Mouse (Mus musculus) heart, postnatal 0 days (tissue): ENCODE results near the gene Map2k6. TPM values are rescaled to one million over a fixed set of nuclear protein-coding genes. Genes with fewer than 3 reads are reported as not detected.

ENCODE experiments used
- ATAC-seq: fragments of 200-750 bp; cut with Nextera tagmentation; 2 replicates; pipeline ENCODE4 v1.8.0; 2017; ENCODE audit warnings: low read depth, moderate number of reproducible peaks, moderate library complexity; ENCODE audit not compliant: insufficient read depth
- DNase-seq: peaks from one replicate; pipeline ENCODE4 v3.0.0-alpha.2; 2016; ENCODE audit warnings: low spot score
- H3K27ac ChIP-seq: fragments of 300-500 bp; sonication (generic); 2 replicates; pipeline ENCODE4 v1.5.1; 2014; ENCODE audit warnings: low read depth, mild to moderate bottlenecking
- H3K27me3 ChIP-seq: fragments of 300-500 bp; sonication (generic); 2 replicates; pipeline ENCODE4 v1.6.1; 2014; ENCODE audit warnings: low read length, mixed read lengths; ENCODE audit not compliant: control insufficient read depth, insufficient read depth
- H3K36me3 ChIP-seq: fragments of 300-500 bp; sonication (generic); replicated peaks from 2 replicates; pipeline ENCODE4 v1.6.1; 2014; ENCODE audit warnings: low read length, mixed read lengths; ENCODE audit not compliant: control insufficient read depth, insufficient read depth
- H3K4me1 ChIP-seq: fragments of 300-500 bp; sonication (generic); 2 replicates; pipeline ENCODE4 v1.6.1; 2014; ENCODE audit warnings: antibody characterized with exemption; ENCODE audit not compliant: control insufficient read depth, insufficient read depth
- H3K4me2 ChIP-seq: fragments of 300-500 bp; sonication (generic); 2 replicates; pipeline ENCODE4 v1.6.1; 2014; ENCODE audit warnings: low read depth, mild to moderate bottlenecking, low read length, moderate library complexity
- H3K4me3 ChIP-seq: fragments of 300-500 bp; sonication (generic); 2 replicates; pipeline ENCODE4 v1.5.1; 2014; ENCODE audit warnings: low read depth, low read length
- H3K9ac ChIP-seq: fragments of 300-500 bp; sonication (generic); replicated peaks from 2 replicates; pipeline ENCODE4 v1.6.1; 2014; ENCODE audit warnings: low read depth, low read length, mixed read lengths
- H3K9me3 ChIP-seq: fragments of 300-500 bp; sonication (generic); replicated peaks from 2 replicates; pipeline ENCODE4 v1.6.1; 2016; ENCODE audit warnings: low read length; ENCODE audit not compliant: control insufficient read depth
- CTCF ChIP-seq: IDR thresholded peaks from 2 replicates; pipeline ENCODE4 v1.5.1; 2016; ENCODE audit warnings: antibody characterized with exemption, control low read depth, low read depth
- EP300 ChIP-seq: IDR thresholded peaks from 2 replicates; pipeline ENCODE4 v1.6.1; 2016; ENCODE audit warnings: antibody characterized with exemption, low read depth
- WGBS: fragments of 180-500 bp; shearing (Covaris S2); extraction: QIAGEN DNeasy Blood & Tissue Kit; methylation state at CpG from one replicate; pipeline ENCODE4 v1.1.7; 2014; 5-methylcytosine and 5-hydroxymethylcytosine counted together
- polyA plus RNA-seq: library from polyadenylated mRNA; unstranded; fragments of >200 nt; fragmentation: Nextera tagmentation; extraction: Ambion mirVana; gene quantifications from 2 replicates; pipeline ENCODE4 v1.2.1, GENCODE M21; 2015
- total RNA-seq: library from RNA; depleted of rRNA; stranded (reverse); fragments of >200 nt; gene quantifications from 2 replicates; pipeline ENCODE4 v1.2.3, GENCODE M21; 2014; ENCODE audit warnings: low replicate concordance

The Map2k6 gene
- total and polyA plus RNA-seq, 2 experiments from 2014 or later, result 9.3 to 17.4 TPM

DNA sequence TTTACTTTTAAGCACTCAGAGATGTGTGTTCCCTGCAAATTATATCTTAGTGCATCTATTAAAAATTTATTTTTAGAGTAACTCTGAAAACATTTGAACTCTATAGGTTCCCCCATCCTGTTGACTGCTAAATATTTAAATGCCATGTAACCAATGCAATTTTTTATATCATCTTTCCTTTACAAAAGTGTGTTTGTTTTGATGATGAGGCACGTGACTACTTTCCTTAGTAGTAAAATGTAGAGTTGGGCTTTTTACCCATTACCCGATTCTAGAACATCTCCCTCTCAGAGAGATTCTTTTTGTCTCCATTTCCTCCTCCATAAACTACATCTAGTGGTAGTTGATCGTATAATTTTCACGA is 51.8 kb downstream of the Map2k6 start:
- DNase-seq, result no peak
- no peak overlapping the region for H3K4me2 ChIP-seq
- 70% methylated on average over 4 of the region's 4 CpGs for WGBS

GRCm38 (mm10) chr11:110451590-110451989 is 52.7 kb downstream of the Map2k6 start:
- 71% methylated on average over 7 of the region's 7 CpGs for WGBS

More for the DNA sequence above, 51.8 kb downstream of the Map2k6 start:
- H3K9me3 ChIP-seq, result no peaks in the 10 kb centered on the region
- H3K4me3 ChIP-seq, result no peak overlapping the region
- H3K9ac ChIP-seq, result no peak overlapping the region
- ATAC-seq, result no peak
- no peak overlapping the region for H3K27ac ChIP-seq
- H3K36me3 ChIP-seq, result no peaks in the 10 kb centered on the region
- peaks cover 31% of the 10 kb centered on the region for H3K4me1 ChIP-seq
- H3K27me3 ChIP-seq, result no peaks in the 10 kb centered on the region
- TF ChIP-seq CTCF, result no peak
- TF ChIP-seq EP300, result no peak

DNA sequence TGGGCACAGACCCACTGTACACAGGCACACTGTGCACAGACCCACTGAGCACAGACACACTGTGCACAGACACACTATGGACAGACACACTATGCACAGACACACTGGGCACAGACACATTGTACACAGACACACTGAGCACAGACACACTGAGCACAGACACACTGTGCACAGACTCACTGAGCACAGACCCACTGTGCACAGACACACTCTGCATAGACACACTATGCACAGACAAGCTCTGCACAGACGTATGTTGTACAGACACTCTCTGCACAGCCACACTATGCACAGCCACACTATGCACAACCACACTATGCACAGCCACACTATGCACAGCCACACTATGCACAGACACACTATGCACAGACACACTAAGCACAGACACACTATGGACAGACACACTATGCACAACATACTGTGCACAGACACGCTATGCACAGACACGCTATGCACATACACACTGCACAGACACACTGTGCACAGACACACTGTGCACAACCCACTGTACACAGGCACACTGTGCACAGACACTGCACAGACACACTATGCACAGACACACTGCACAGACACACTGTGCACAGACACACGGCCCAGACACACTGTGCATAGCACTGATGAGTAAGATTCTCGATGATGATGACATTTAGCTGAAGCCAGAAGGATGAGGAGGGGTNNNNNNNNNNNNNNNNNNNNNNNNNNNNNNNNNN is 54.7 kb downstream of the Map2k6 start:
- no peak for TF ChIP-seq EP300
- TF ChIP-seq CTCF, result no peak
- peaks cover 25% of the 10 kb centered on the region for H3K4me1 ChIP-seq
- H3K36me3 ChIP-seq, result no peaks in the 10 kb centered on the region
- H3K27me3 ChIP-seq, result no peaks in the 10 kb centered on the region
- H3K4me3 ChIP-seq, result no peak overlapping the region
- no peak overlapping the region for H3K4me2 ChIP-seq
- 94% methylated on average over 5 of the region's 5 CpGs for WGBS
- no peak overlapping the region for H3K9ac ChIP-seq
- no peaks in the 10 kb centered on the region for H3K9me3 ChIP-seq
- ATAC-seq (no peak), DNase-seq (no peak)
- no peak overlapping the region for H3K27ac ChIP-seq

More at GRCm38 (mm10) chr11:110451590-110451989, 52.7 kb downstream of the Map2k6 start:
- Histone ChIP-seq H3K36me3 (no peaks in the 10 kb centered on the region), H3K4me1 (peaks cover 31% of the 10 kb centered on the region), H3K9me3 (no peaks in the 10 kb centered on the region), H3K27me3 (no peaks in the 10 kb centered on the region), H3K27ac (no peak overlapping the region), H3K4me2 (no peak overlapping the region), H3K4me3 (no peak overlapping the region), H3K9ac (no peak overlapping the region)
- ATAC-seq (no peak), DNase-seq (no peak)
- no peak for TF ChIP-seq EP300
- TF ChIP-seq CTCF, result no peak

DNA sequence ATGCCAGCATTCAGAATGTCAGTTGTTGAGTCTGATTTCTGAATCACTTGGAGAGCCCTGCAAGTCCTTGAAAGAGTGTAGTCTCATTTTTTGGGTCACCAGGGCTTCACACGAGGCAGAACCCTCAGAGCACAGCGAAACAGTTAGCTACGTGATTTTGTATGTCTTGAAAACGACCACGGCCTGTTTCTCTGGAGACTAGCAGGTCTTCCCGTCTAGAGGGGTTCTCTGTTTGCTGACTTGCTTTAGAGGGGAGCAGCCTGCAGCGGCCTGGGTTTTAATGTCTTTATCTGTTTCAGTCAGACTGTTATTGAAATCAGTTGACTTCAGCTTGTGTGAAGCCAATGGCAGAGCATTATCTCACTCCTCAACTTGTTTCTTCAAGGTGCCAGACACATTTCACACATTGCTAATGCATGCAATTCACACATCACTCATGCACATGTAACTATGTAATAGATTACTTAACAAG is 58.6 kb downstream of the Map2k6 start:
- Histone ChIP-seq H3K4me3 (no peak overlapping the region), H3K9ac (no peak overlapping the region), H3K4me2 (no peak overlapping the region), H3K27ac (no peak overlapping the region), H3K4me1 (peaks cover 8% of the 10 kb centered on the region), H3K9me3 (no peaks in the 10 kb centered on the region), H3K27me3 (no peaks in the 10 kb centered on the region), H3K36me3 (no peaks in the 10 kb centered on the region)
- no peak for DNase-seq
- no peak for ATAC-seq
- TF ChIP-seq CTCF (no peak), EP300 (no peak)
- 80% methylated on average over 7 of the region's 7 CpGs for WGBS

DNA sequence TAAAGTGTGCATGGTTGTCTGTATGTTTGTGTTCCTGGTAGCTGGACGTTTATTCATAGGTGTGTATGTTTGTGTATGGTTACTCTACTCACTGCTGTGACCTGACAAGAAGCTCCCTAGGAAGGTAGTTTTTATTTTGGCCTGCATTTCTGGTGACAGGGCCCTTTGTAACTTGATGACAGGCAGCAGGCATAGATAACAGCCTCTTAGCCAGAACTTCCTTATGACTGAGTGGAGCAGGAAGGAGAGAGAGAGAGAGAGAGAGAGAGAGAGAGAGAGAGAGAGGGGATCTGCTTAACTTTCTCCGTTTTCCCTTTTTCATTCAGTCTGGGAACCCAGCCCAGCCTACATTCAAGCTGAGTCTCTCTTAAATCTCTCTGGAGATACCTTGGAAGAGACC is 61.6 kb downstream of the Map2k6 start:
- H3K27me3 ChIP-seq, result no peaks in the 10 kb centered on the region
- no peak overlapping the region for H3K4me3 ChIP-seq
- ATAC-seq, result no peak
- TF ChIP-seq CTCF, result no peak
- no peak for TF ChIP-seq EP300
- H3K27ac ChIP-seq, result no peak overlapping the region
- peaks cover 6% of the 10 kb centered on the region for H3K4me1 ChIP-seq
- no peak overlapping the region for H3K4me2 ChIP-seq
- H3K36me3 ChIP-seq, result no peaks in the 10 kb centered on the region
- H3K9me3 ChIP-seq, result no peaks in the 10 kb centered on the region
- DNase-seq, result no peak
- H3K9ac ChIP-seq, result no peak overlapping the region
- WGBS, result 28% methylated on average over 2 of the region's 2 CpGs
